Mouse (Mus musculus) hindbrain, embryonic 12.5 days (tissue): ENCODE results near the gene Olfr372. TPM values are rescaled to one million over a fixed set of nuclear protein-coding genes. Genes with fewer than 3 reads are reported as not detected.

Experiments
- polyA plus RNA-seq: library from polyadenylated mRNA; unstranded; fragments of >200 nt; fragmentation: Nextera tagmentation; extraction: Ambion mirVana; gene quantifications from 2 replicates; pipeline ENCODE4 v1.2.1, GENCODE M21; 2016

Gene Olfr372
- polyA plus RNA-seq, 1 experiment from 2014 or later: not detected

Other genes starting within 250 kb of the Olfr372 start
- 7.2 and 8.0 TPM in 2 replicates for gene Zfp709, start 159.2 kb upstream of the Olfr372 start, polyA plus RNA-seq
- gene Zfp882, start 132.6 kb upstream of the Olfr372 start, polyA plus RNA-seq: 13.0 and 13.6 TPM in 2 replicates
- 35.5 and 36.3 TPM in 2 replicates for gene Zfp617, start 132.6 kb upstream of the Olfr372 start, polyA plus RNA-seq
- 17.5 and 17.8 TPM in 2 replicates for gene Zfp961, start 90.2 kb upstream of the Olfr372 start, polyA plus RNA-seq
- gene Cyp4f18, start 31.6 kb upstream of the Olfr372 start, polyA plus RNA-seq: 0.27 and 0.94 TPM in 2 replicates
- not detected in 2 replicates for gene Olfr373, start 42.0 kb downstream of the Olfr372 start, polyA plus RNA-seq
- gene Olfr374, start 65.8 kb downstream of the Olfr372 start, polyA plus RNA-seq: not detected in 2 replicates
- gene Tpm4, start 93.8 kb downstream of the Olfr372 start, polyA plus RNA-seq: 420 and 456 TPM in 2 replicates
- gene Rab8a, start 120.0 kb downstream of the Olfr372 start, polyA plus RNA-seq: 111 and 115 TPM in 2 replicates
- not detected in 2 replicates for gene Hsh2d, start 148.4 kb downstream of the Olfr372 start, polyA plus RNA-seq
- gene Cib3, start 171.6 kb downstream of the Olfr372 start, polyA plus RNA-seq: not detected in 2 replicates
- gene Gm11034, start 172.4 kb downstream of the Olfr372 start, polyA plus RNA-seq: not detected in 2 replicates
- 85.6 and 94.3 TPM in 2 replicates for gene Fam32a, start 178.5 kb downstream of the Olfr372 start, polyA plus RNA-seq
- 194 and 197 TPM in 2 replicates for gene Ap1m1, start 198.8 kb downstream of the Olfr372 start, polyA plus RNA-seq